Mouse (Mus musculus): ENCODE data around the gene Clcf1. TPM values are rescaled to one million over a fixed set of nuclear protein-coding genes. Genes with fewer than 3 reads are reported as not detected.

Gene Clcf1
- total RNA-seq, 1 experiment, result 2.2 TPM

DNA sequence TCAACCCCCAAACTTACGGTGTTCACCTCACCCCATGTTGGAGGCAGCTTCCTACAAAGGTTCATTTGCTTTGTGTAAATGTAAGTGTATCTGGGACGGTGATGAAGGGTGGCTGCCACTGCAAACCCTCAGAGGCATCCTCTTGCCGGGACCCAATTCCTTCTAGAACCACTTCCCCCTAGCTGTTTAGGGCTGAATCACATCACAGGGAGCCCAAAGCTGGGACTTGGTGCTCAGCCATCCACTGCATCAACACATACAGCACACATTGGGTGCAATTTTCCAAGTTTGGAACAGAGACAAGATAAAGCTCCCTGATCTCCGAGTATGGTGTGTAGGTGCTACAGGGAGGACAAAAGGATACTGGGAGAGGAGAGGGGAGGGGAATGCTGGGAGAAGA, 9.1 kb upstream of the Clcf1 start:
- H3K9me3 ChIP-seq (ENCODE audit: control insufficient read depth, insufficient read depth, low read depth, low read length), result no peaks in the 10 kb centered on the region
- peaks cover 4 to 21% of the 10 kb centered on the region in 2 experiments; a peak in 3 of 4 replicates for H3K4me1 ChIP-seq (ENCODE audit: control insufficient read depth in 2 of 2, insufficient read depth in 2 of 2, low read length in 2 of 2, poor library complexity in 1 of 2)
- DNase-seq (ENCODE audit: low read depth, low spot score), result no peak
- in situ Hi-C loops (cut with MboI; ENCODE audit: low sequenced_read_pairs in 2 of 2, unreplicated experiment in 2 of 2), result no loop called here
- no peak overlapping the region for H3K9ac ChIP-seq (ENCODE audit: insufficient read depth, low read depth, low read length, poor library complexity, severe bottlenecking)
- no peak overlapping the region for H3K27ac ChIP-seq (ENCODE audit: insufficient read depth, low read depth, low read length, poor library complexity, severe bottlenecking)
- no peak overlapping the region for H3K4me3 ChIP-seq (ENCODE audit: insufficient read depth in 1 of 2, low read depth in 1 of 2, low read length in 2 of 2, poor library complexity in 1 of 2, severe bottlenecking in 1 of 2)
- TF ChIP-seq CHD2 (IDR thresholded peaks at IDR 0.05; ENCODE audit: low read depth, low read length) (no peak), ZNF384 (IDR thresholded peaks at IDR 0.05; ENCODE audit: low read depth, low read length) (no peak), ZC3H11A (IDR thresholded peaks at IDR 0.05; ENCODE audit: borderline replicate concordance, low read depth, low read length) (no peak), HCFC1 (IDR thresholded peaks at IDR 0.05; ENCODE audit: borderline replicate concordance, insufficient read depth, low read length) (no peak), MAFK (IDR thresholded peaks at IDR 0.05; ENCODE audit: insufficient read depth, low read depth, low read length) (no peak)
- peaks cover 6% of the 10 kb centered on the region; the same call in 1 of the 2 replicates for H3K36me3 ChIP-seq (ENCODE audit: control insufficient read depth, insufficient read depth, low read length, poor library complexity, severe bottlenecking)

- H3K4me3 ChIP-seq (ENCODE audit: insufficient read depth in 1 of 2, low read depth in 1 of 2, low read length in 2 of 2, poor library complexity in 1 of 2, severe bottlenecking in 1 of 2), result no peak overlapping the region
- peaks cover 4 to 23% of the 10 kb centered on the region in 2 experiments; a peak in 3 of 4 replicates for H3K4me1 ChIP-seq (ENCODE audit: control insufficient read depth in 2 of 2, insufficient read depth in 2 of 2, low read length in 2 of 2, poor library complexity in 1 of 2)
- in situ Hi-C loops (cut with MboI; ENCODE audit: low sequenced_read_pairs in 2 of 2, unreplicated experiment in 2 of 2), result no loop called here
- no peak for TF ChIP-seq CHD2 (IDR thresholded peaks at IDR 0.05; ENCODE audit: low read depth, low read length)
- TF ChIP-seq HCFC1 (IDR thresholded peaks at IDR 0.05; ENCODE audit: borderline replicate concordance, insufficient read depth, low read length), result no peak
- no peak for TF ChIP-seq MAFK (IDR thresholded peaks at IDR 0.05; ENCODE audit: insufficient read depth, low read depth, low read length)
- no peak for TF ChIP-seq ZNF384 (IDR thresholded peaks at IDR 0.05; ENCODE audit: low read depth, low read length)
- peak; percentile 84; the same call in 1 of the 2 replicates for TF ChIP-seq ZC3H11A (IDR thresholded peaks at IDR 0.05; ENCODE audit: borderline replicate concordance, low read depth, low read length)
- no peaks in the 10 kb centered on the region for H3K9me3 ChIP-seq (ENCODE audit: control insufficient read depth, insufficient read depth, low read depth, low read length)
- no peak overlapping the region for H3K9ac ChIP-seq (ENCODE audit: insufficient read depth, low read depth, low read length, poor library complexity, severe bottlenecking)
- DNase-seq (ENCODE audit: low read depth, low spot score), result no peak
- no peak overlapping the region for H3K27ac ChIP-seq (ENCODE audit: insufficient read depth, low read depth, low read length, poor library complexity, severe bottlenecking)
- no peaks in the 10 kb centered on the region for H3K36me3 ChIP-seq (ENCODE audit: control insufficient read depth, insufficient read depth, low read length, poor library complexity, severe bottlenecking)
Observed at GRCm38 (mm10) chr19:4206971-4207370, 7.1 kb upstream of the Clcf1 start.

GRCm38 (mm10) chr19:4208563-4208962, 5.5 kb upstream of the Clcf1 start:
- no peaks in the 10 kb centered on the region for H3K9me3 ChIP-seq (ENCODE audit: control insufficient read depth, insufficient read depth, low read depth, low read length)
- no peak for TF ChIP-seq ZC3H11A (IDR thresholded peaks at IDR 0.05; ENCODE audit: borderline replicate concordance, low read depth, low read length)
- no peak for TF ChIP-seq ZNF384 (IDR thresholded peaks at IDR 0.05; ENCODE audit: low read depth, low read length)
- no peak for TF ChIP-seq HCFC1 (IDR thresholded peaks at IDR 0.05; ENCODE audit: borderline replicate concordance, insufficient read depth, low read length)
- TF ChIP-seq CHD2 (IDR thresholded peaks at IDR 0.05; ENCODE audit: low read depth, low read length), result no peak
- no peak for TF ChIP-seq MAFK (IDR thresholded peaks at IDR 0.05; ENCODE audit: insufficient read depth, low read depth, low read length)
- no peak overlapping the region for H3K4me3 ChIP-seq (ENCODE audit: insufficient read depth in 1 of 2, low read depth in 1 of 2, low read length in 2 of 2, poor library complexity in 1 of 2, severe bottlenecking in 1 of 2)
- in situ Hi-C loops (cut with MboI; ENCODE audit: low sequenced_read_pairs in 2 of 2, unreplicated experiment in 2 of 2), result no loop called here
- no peak overlapping the region for H3K27ac ChIP-seq (ENCODE audit: insufficient read depth, low read depth, low read length, poor library complexity, severe bottlenecking)
- peaks cover 4 to 26% of the 10 kb centered on the region in 2 experiments; a peak in 2 of 4 replicates for H3K4me1 ChIP-seq (ENCODE audit: control insufficient read depth in 2 of 2, insufficient read depth in 2 of 2, low read length in 2 of 2, poor library complexity in 1 of 2)
- H3K36me3 ChIP-seq (ENCODE audit: control insufficient read depth, insufficient read depth, low read length, poor library complexity, severe bottlenecking), result no peaks in the 10 kb centered on the region
- no peak for DNase-seq (ENCODE audit: low read depth, low spot score)
- no peak overlapping the region for H3K9ac ChIP-seq (ENCODE audit: insufficient read depth, low read depth, low read length, poor library complexity, severe bottlenecking)

DNA sequence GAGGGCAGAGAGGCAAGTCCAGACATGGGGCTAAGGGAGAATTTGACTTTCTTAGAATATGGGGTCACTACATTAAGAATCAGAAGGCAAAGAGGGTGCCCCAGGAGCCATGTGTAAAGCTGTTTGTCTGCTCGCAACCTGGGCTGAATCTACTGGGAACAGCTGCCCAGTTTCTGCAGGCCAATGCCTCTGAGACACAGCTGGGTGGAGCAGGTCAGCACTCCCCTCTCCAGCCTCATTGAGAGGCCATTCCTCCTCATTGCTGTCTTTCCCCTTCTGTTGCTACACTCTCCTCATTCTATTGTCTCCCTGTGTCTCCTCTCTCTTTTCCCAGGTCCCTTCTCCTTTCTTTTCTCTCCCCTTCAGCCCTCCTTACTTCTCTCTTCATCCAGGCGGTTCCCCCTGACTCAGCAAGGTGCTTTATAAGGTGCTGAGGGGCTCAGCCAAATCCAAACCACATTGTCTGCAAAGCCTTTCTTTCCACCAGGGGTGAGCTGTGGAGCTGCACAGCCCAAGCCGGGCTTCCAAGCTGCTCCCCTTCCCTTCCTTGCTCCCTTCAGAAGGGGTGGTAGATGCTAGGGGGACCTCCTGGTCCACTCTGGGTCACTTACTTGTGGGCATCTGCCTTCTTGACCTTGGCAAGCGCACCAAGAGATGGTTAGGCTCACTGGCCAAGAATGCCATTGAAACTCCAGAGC, 2.0 kb upstream of the Clcf1 start:
- Histone ChIP-seq H3K9me3 (ENCODE audit: control insufficient read depth, insufficient read depth, low read depth, low read length) (no peaks in the 10 kb centered on the region), H3K27ac (ENCODE audit: insufficient read depth, low read depth, low read length, poor library complexity, severe bottlenecking) (no peak overlapping the region), H3K4me3 (ENCODE audit: insufficient read depth in 1 of 2, low read depth in 1 of 2, low read length in 2 of 2, poor library complexity in 1 of 2, severe bottlenecking in 1 of 2) (no peak overlapping the region), H3K36me3 (ENCODE audit: control insufficient read depth, insufficient read depth, low read length, poor library complexity, severe bottlenecking) (no peaks in the 10 kb centered on the region), H3K9ac (ENCODE audit: insufficient read depth, low read depth, low read length, poor library complexity, severe bottlenecking) (no peak overlapping the region), H3K4me1 (ENCODE audit: control insufficient read depth in 2 of 2, insufficient read depth in 2 of 2, low read length in 2 of 2, poor library complexity in 1 of 2) (peaks cover 4 to 26% of the 10 kb centered on the region in 2 experiments; a peak in 2 of 4 replicates)
- TF ChIP-seq CHD2 (IDR thresholded peaks at IDR 0.05; ENCODE audit: low read depth, low read length), result no peak
- TF ChIP-seq ZNF384 (IDR thresholded peaks at IDR 0.05; ENCODE audit: low read depth, low read length), result no peak
- TF ChIP-seq ZC3H11A (IDR thresholded peaks at IDR 0.05; ENCODE audit: borderline replicate concordance, low read depth, low read length), result no peak
- TF ChIP-seq MAFK (IDR thresholded peaks at IDR 0.05; ENCODE audit: insufficient read depth, low read depth, low read length), result no peak
- no peak for TF ChIP-seq HCFC1 (IDR thresholded peaks at IDR 0.05; ENCODE audit: borderline replicate concordance, insufficient read depth, low read length)
- DNase-seq (ENCODE audit: low read depth, low spot score), result no peak
- in situ Hi-C loops (cut with MboI; ENCODE audit: low sequenced_read_pairs in 2 of 2, unreplicated experiment in 2 of 2), result no loop called here

Data from ES-E14 (cell line).